8 mouse cellular contexts compared by ENCODE assay signal in the genomic region with DNA sequence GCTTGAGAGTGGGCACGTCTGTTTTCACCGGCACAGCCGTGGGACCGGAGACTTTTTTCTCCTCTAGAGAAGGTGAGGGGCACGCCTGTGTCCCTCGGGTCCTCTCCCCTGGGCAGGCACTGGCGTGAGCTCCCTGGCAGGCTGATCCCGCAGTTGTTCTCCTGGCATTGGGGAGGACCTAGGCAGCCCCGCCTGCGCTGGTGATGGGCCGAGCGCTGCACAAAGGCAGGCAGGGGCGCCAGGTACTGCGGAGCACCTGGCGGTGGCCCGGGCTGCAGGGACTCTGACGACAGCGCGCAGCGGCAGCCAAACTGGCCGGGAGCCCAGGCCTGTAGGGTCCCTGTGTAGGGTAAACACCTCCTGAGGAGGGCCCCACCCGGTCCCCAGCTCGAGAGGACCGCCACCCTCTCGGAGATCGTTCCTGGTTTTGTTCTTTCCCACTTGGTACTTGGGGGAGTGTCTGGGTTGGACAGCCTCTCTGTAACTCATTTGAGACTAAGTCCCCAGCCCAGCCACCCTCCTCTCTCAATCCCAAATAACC. TPM values are rescaled to one million over a fixed set of nuclear protein-coding genes. Genes with fewer than 3 reads are reported as not detected.
A peak's percentile ranks its signal among the peaks of the same experiment; 100 is the strongest.
DNase-seq lines count a peak whose midpoint lies in the region; ATAC-seq and TF ChIP-seq lines count a peak whose summit lies in the region.

No protein-coding gene starts in this region.

- H3K9ac ChIP-seq in liver, adult 2 months (ENCODE audit: low read depth, low read length): peak overlapping the region; percentile 79
- H3K9ac ChIP-seq in hindbrain, embryonic 15.5 days: peak overlapping the region; percentile 53
- peak overlapping the region; percentile 48 for H3K9ac ChIP-seq in liver, embryonic 12.5 days
- peak overlapping the region; percentile 63 for H3K9ac ChIP-seq in neural tube, embryonic 11.5 days (ENCODE audit: low read length)

- under 1% methylated on average over 26 of the region's 26 CpGs for WGBS in liver, adult 2 months
- 0% methylated on average over 26 of the region's 26 CpGs for WGBS in hindbrain, embryonic 15.5 days
- WGBS in liver, embryonic 12.5 days (ENCODE audit: insufficient replicate concordance): 1% methylated on average over 26 of the region's 26 CpGs
- under 1% methylated on average over 26 of the region's 26 CpGs for WGBS in neural tube, embryonic 11.5 days

- TF ChIP-seq POLR2A in liver, adult 2 months (IDR thresholded peaks at IDR 0.05; ENCODE audit: extremely low read depth, insufficient read depth, low read length): 0 out of 2 replicates have a peak, but pooled peaks have one; percentile 3

- H3K36me3 ChIP-seq in liver, adult 2 months (ENCODE audit: control insufficient read depth, insufficient read depth, low read length): no peaks in the 10 kb centered on the region
- no peaks in the 10 kb centered on the region for H3K36me3 ChIP-seq in hindbrain, embryonic 15.5 days
- no peaks in the 10 kb centered on the region for H3K36me3 ChIP-seq in liver, embryonic 12.5 days
- no peaks in the 10 kb centered on the region for H3K36me3 ChIP-seq in neural tube, embryonic 11.5 days (ENCODE audit: control insufficient read depth, insufficient read depth, low read length)

- DNase-seq in liver, adult 2 months (ENCODE audit: extremely low read depth, low read depth, low spot score): peak; percentile 58
- DNase-seq in liver: no peak
- DNase-seq in gastrocnemius, adult 8-10 months (ENCODE audit: low spot score in 2 of 2): peak; percentile 15 to 39
- DNase-seq in neural tube, embryonic 11.5 days (ENCODE audit: low spot score): peak; percentile 44
- no peak for DNase-seq in left cerebral cortex, adult 9 months (ENCODE audit: low spot score in 2 of 2)

- H3K4me1 ChIP-seq in liver, adult 2 months (ENCODE audit: control insufficient read depth, insufficient read depth, low read length): peaks cover 20% of the 10 kb centered on the region
- no peaks in the 10 kb centered on the region; the same call in 1 of the 2 replicates for H3K4me1 ChIP-seq in brown adipose tissue, adult 24 weeks (ENCODE audit: control insufficient read depth, insufficient read depth, insufficient read length, low read length)
- H3K4me1 ChIP-seq in hindbrain, embryonic 15.5 days (replicated peaks): peaks cover 22% of the 10 kb centered on the region
- H3K4me1 ChIP-seq in liver, embryonic 12.5 days: no peaks in the 10 kb centered on the region
- peaks cover 3% of the 10 kb centered on the region; the same call in 1 of the 2 replicates for H3K4me1 ChIP-seq in neural tube, embryonic 11.5 days (ENCODE audit: control insufficient read depth, insufficient read depth, low read length)

- H3K27me3 ChIP-seq in liver, adult 2 months (ENCODE audit: control insufficient read depth, insufficient read depth, low read length): no peaks in the 10 kb centered on the region
- peaks cover 9% of the 10 kb centered on the region; the same call in 1 of the 2 replicates for H3K27me3 ChIP-seq in hindbrain, embryonic 15.5 days
- H3K27me3 ChIP-seq in liver, embryonic 12.5 days (replicated peaks): peaks cover 54% of the 10 kb centered on the region
- H3K27me3 ChIP-seq in neural tube, embryonic 11.5 days (ENCODE audit: control insufficient read depth, insufficient read depth, low read length): no peaks in the 10 kb centered on the region

- peak; percentile 40; the same call in 1 of the 2 replicates for ATAC-seq in hindbrain, embryonic 15.5 days (ENCODE audit: low FRiP score, low read depth)
- ATAC-seq in liver, embryonic 12.5 days: no peak
- peak; percentile 48 for ATAC-seq in neural tube, embryonic 11.5 days (ENCODE audit: insufficient read depth, low FRiP score, low TSS enrichment)

- no peaks in the 10 kb centered on the region for H3K9me3 ChIP-seq in hindbrain, embryonic 15.5 days
- no peaks in the 10 kb centered on the region for H3K9me3 ChIP-seq in liver, embryonic 12.5 days (replicated peaks)
- no peaks in the 10 kb centered on the region for H3K9me3 ChIP-seq in neural tube, embryonic 11.5 days (ENCODE audit: control insufficient read depth, low read length)

- peak overlapping the region; percentile 100 for H3K4me2 ChIP-seq in hindbrain, embryonic 15.5 days
- peak overlapping the region; percentile 71 for H3K4me2 ChIP-seq in liver, embryonic 12.5 days
- peak overlapping the region; percentile 97 for H3K4me2 ChIP-seq in neural tube, embryonic 11.5 days (ENCODE audit: low read depth)

- TF ChIP-seq CTCF in liver, adult 2 months (IDR thresholded peaks at IDR 0.05; ENCODE audit: low read depth, low read length): peak; percentile 1; the same call in 1 of the 2 replicates

- peaks cover 23% of the 10 kb centered on the region for H3K79me2 ChIP-seq in liver, adult 2 months (ENCODE audit: control insufficient read depth, insufficient read depth, low read length)

- peak overlapping the region; percentile 71 for H3K27ac ChIP-seq in liver, adult 2 months (replicated peaks; ENCODE audit: insufficient read depth, low read depth, low read length)
- peak overlapping the region; percentile 92 for H3K27ac ChIP-seq in brown adipose tissue, adult 24 weeks (replicated peaks; ENCODE audit: low read depth, low read length)
- peak overlapping the region; percentile 76 for H3K27ac ChIP-seq in hindbrain, embryonic 15.5 days (replicated peaks)
- H3K27ac ChIP-seq in liver, embryonic 12.5 days: no peak overlapping the region
- H3K27ac ChIP-seq in neural tube, embryonic 11.5 days (ENCODE audit: low read depth, low read length): no peak overlapping the region

- H3K4me3 ChIP-seq in liver, adult 2 months (ENCODE audit: insufficient read depth, low read depth, low read length): peak overlapping the region; percentile 84
- H3K4me3 ChIP-seq in brown adipose tissue, adult 24 weeks (ENCODE audit: insufficient read depth, low read depth, low read length): peak overlapping the region; percentile 87
- H3K4me3 ChIP-seq in hindbrain, embryonic 15.5 days: peak overlapping the region; percentile 69
- H3K4me3 ChIP-seq in liver, embryonic 12.5 days: peak overlapping the region; percentile 57
- peak overlapping the region; percentile 61 for H3K4me3 ChIP-seq in neural tube, embryonic 11.5 days (ENCODE audit: low read depth, low read length)

RNA-seq across cellular contexts. Expression of a gene that starts 0.9 kb away (rescaled TPM):
- 25.1 and 27.2 TPM in 2 replicates for total RNA-seq in liver, adult 2 months (2014; rRNA removed)
- 9.2 and 11.2 TPM in 2 replicates for polyA plus RNA-seq in liver, adult 2 months (2012; rRNA removed)
- polyA plus RNA-seq in brown adipose tissue, adult 24 weeks (2012; ENCODE audit: insufficient read depth, insufficient read length, missing spikeins): 2.0 and 2.9 TPM in 2 replicates
- total RNA-seq in gastrocnemius, adult 8-10 months (2022): 1 to 10 TPM; 4.7 to 8.3 (median 5.3) TPM
- polyA plus RNA-seq in hindbrain, embryonic 15.5 days (2015; fragmentation: Nextera tagmentation; extraction: Ambion mirVana): 9.0 and 9.1 TPM in 2 replicates
- 4.0 and 4.2 TPM in 2 replicates for polyA plus RNA-seq in liver, embryonic 12.5 days (2016; fragmentation: Nextera tagmentation; extraction: Ambion mirVana)
- polyA plus RNA-seq in neural tube, embryonic 11.5 days (2014; fragmentation: Nextera tagmentation; extraction: Ambion mirVana): 10.0 and 10.7 TPM in 2 replicates

Comparison
In these comparisons a context has a peak if more than half of its experiments do, and no peak if none do; other contexts are left out.
1. DNase-seq: peak in liver, adult 2 months (single experiment), gastrocnemius, adult 8-10 months (2 of 2) and neural tube, embryonic 11.5 days (single experiment); none in liver (single experiment) and left cerebral cortex, adult 9 months (0 of 2).
2. H3K27ac ChIP-seq: peak in liver, adult 2 months (single experiment), brown adipose tissue, adult 24 weeks (single experiment) and hindbrain, embryonic 15.5 days (single experiment); none in liver, embryonic 12.5 days (single experiment) and neural tube, embryonic 11.5 days (single experiment).
3. Peak in every context shown above with its lines, with median percentiles within 50 percentile points of each other: H3K4me3 ChIP-seq, H3K9ac ChIP-seq and H3K4me2 ChIP-seq.